Mouse (Mus musculus) left cerebral cortex, postnatal 10 days (tissue): ENCODE measurements at regions not wholly inside any gene's neighbourhood (a gene's known extent, or its start where the extent isn't known, plus 50 kb on each side); places are given as distances from the start of the nearest gene placed in this dataset.
A peak's percentile ranks its signal among the peaks of the same experiment; 100 is the strongest.

Experiments used
- DNase-seq, 2 experiments: peaks; one replicate each; pipeline ENCODE4 v3.0.0; 2021 to 2022; ENCODE audit warnings: low spot score in 2 of 2, mixed read lengths in 1 of 2; ENCODE audit errors: extremely low spot score in 1 of 2
- intact Hi-C: fragments of 180-260 bp; cut with DNase I; formaldehyde crosslinking; loops from one replicate; pipeline ENCODE4 v1.15.1; 2025

DNA sequence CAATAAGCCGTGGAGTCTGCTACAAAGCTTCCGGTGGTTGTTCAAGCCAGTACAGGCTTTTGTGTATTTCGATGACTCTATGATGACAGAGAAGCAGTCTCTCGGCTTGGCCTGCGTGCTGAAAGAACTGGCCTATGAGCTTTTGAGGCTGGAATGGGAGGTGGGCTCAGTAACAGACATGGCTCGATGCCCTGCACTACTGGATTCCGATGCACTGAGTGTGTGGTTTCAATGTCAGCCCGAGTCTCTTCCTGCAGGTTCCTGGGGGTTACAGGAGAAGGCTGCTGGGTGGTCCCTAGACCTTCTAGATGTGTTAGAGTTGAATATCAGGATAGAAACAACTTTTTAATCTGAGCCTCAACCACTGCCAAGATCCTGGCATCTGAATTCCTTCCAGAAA lies 53.2 kb downstream of the Gm815 start:
- DNase-seq: no peak
- intact Hi-C loops: no loop called here

DNA sequence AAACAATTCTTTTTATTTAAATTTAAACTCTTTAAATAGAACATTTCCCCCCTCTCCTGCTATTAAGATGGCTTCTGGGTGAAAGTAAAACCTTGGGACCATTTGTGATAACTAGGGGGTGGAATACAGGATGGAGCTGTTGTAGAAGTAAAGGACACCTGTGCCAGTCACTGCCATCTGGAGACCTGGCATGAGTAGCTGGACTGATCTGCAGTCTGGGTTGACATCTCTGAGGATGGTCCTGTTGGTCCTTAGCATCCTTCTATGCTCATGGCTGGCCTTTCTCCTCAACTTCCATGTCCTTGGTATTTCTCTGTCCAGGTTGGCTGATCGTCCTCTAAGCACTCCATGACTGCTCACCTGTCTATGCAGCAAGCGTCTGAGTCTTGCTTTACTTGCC lies 58.3 kb downstream of the Gm815 start:
- intact Hi-C loops: no loop called here
- DNase-seq: no peak

DNA sequence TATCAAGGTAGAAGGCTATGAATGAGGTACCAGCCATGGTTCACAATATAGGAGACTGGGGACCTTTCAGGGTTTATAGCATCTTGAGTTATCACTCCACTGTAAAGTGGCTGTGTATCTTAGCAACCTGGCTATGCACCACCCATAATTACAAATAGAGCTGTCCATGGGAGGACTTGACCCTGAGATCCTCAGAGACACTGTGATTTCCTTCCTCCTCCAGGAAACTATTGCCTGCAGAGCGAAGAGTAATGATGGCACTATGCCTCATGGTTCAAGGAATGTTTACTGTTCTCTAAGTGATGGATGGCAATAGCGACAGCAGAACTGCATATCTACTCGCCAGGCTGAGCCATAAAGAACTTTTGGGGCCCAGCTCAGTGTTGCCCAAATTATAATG lies 60.9 kb downstream of the Gm815 start:
- no peak for DNase-seq
- intact Hi-C loops: no loop called here

DNA sequence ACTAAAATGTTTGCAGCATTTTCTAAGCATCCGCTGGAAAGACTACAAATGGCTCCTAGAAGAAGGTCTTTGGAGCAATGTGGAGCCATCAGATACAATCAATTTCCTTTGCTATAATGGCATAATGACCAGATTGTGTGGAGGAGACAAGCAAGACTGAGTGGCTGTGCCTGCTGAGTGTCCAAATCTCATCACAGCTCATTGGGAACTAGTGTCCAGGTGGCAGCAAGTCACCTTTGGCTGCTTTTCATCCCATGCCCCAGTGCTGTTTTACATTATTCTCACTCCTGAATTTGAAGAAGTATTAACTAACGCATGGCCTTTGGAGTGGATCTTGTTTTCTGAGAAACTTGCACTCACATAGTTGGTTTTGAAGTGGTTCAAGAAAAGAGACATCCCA lies 62.8 kb downstream of the Gm815 start:
- DNase-seq: no peak
- intact Hi-C loops: no loop called here

DNA sequence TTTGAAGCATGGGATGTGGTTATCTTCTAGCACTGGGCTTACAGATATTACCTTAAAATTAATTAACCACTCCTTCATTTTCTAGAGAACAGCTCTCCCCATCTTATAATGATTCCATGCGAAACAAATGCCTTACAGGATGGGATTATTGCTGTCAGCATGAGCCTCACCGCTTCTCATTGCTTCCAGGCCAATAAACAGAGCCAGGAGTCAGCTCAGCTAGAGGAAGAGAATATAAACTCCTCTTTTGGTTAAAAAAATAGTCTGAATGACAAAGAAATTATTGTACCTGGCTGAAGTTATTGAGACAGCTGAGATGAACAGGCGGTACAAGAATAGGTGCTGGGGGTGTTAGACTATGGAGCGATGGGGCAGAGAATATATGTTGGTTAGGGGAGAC lies 63.5 kb downstream of the Gm815 start:
- intact Hi-C loops: no loop called here

DNA sequence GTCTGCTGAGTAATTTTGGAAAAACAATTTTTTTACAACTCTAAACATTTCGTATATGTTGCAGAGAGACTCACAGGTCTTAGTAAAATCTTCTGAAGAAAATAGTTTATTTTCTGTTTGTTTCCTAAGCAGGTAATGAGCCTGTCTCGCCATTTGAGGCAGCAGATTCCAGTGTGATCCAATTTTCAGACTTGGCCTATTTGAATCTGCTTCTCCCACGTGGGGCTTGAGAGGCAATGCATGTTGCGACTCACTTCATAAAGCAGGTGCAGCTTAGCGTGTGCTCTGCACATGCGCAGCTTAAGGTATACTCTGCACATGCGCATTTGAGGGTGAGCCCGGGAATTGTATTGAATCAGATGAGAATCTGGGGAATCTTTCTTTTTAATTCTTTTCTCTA lies 67.7 kb downstream of the Gm815 start:
- no peak for DNase-seq
- intact Hi-C loops: no loop called here

More for the DNA sequence above, 63.5 kb downstream of the Gm815 start:
- DNase-seq: no peak

DNA sequence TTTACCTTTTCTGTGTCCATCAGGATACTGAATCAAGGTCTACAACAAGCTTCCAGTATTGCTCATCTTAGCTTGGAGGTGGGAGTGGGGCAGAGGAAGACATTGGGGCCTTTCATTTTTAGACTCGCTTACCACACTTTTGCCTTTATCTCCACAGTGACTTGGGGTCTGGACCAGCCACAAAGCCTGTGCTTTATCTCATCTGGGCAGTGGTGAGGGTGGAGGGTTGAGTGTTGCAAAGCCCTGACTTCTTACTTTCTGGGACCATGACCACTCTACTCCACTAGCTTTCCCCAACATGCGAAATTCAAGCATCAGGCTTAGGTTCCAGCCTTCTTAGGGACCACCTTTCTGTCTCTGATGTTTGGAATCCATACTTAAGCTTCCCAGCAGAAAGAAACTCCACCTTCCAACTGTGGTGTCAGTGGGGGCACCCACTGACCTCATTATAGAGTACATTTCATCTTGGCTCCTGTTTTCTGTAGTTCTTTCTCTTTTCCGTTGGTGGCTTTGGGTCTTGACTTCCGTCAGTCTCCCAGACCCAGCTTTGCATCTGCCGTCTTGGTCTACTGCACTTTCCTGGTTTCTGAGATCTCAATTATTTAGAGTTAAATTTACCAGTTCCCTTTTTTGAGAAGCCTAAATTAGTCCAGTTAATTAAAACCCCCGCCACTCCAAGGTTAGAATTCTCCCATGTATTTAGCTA lies 80.5 kb downstream of the Gm815 start:
- intact Hi-C loops: no loop called here
- DNase-seq: no peak

DNA sequence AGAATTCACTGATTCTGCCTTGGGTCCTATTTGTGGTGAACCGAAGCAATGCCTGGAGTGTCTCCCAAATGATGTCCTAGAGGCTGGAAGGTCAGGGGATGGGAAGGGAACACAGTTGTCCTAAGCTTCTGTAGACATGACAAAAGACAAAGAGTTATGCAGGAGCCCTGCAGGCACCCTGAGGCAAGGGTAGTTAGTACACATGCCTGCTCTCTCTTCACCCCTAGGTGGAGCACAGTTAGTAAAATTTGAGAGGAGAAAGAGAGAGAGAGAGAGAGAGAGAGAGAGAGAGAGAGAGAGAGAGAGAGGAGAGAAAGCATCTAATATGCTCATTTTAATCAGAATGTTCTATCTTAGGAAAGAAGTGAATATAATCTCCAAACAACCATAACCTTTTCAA lies 87.4 kb downstream of the Gm815 start:
- intact Hi-C loops: loop anchor here (10.0 kb wide), 3 partner anchors 152 to 452 kb away; partner anchors contain the start of genes Pum3 and Vldlr
- DNase-seq: peak in 1 of 2 experiments; percentile 24

DNA sequence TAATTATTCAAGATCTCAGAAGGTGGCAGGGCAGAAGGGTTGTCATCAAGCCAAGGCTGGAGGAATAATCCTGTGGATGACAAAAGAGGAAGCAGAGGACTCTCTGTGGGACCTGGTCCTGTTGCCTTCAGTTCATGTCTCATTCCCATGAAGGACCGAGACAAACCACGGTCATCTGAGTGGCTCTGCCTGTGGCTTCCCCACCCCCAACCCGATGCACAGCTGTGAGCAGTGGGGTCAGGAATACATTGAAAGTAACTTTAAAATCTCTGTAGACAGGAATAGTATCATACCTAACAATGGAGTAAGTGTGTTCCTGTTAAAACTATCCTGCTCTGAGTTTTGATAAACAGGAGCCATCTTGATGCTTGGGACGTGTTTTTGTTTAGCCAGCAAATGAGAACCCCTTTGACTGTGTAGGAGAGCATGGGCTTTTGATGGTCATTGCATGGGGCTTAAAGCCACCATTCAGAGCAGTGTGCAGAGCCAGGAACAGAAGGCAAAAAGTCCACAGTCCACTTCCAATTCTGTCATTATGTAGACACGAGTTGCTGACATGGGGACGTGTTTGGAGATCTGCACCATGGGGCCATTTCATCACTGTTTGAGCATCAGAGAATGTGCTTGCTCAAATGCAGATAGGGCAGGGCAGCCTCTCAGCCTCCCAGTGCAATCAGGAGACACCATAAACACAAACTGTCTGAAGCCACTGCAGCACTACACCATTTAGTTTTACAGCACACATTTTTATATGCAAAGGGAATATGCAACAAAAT lies 88.3 kb downstream of the Gm815 start:
- DNase-seq: no peak
- intact Hi-C loops: loop anchor here (10.0 kb wide), 3 partner anchors 151 to 451 kb away; partner anchors contain the start of genes Pum3 and Vldlr

DNA sequence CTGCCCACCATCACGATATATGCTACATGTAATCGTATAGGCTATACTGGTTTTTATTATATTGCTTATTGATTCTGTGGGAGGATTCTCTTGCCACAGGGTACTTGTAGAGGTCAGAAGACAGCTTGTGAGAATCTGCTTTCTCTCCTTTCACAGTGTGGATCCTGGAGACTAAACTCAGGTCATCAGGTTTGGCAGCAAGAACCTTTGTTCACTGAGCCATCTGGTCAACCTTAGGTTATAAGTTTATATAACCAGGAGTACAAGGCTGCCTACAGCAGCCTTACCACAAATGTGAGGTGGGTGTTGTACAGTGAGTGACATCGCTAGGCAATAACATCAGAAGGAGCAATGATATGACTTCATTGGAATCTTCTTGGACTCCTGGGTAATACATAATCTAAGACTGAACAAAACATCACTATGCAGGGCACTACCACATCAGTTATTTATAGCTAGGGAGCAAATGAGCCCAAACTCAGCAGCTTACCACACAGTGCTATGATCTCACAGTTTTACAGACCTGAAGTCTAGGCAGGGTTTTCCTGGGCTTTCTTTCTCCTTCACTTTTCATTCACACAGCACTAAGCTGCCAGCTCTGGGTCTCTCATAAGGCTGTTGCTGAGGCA lies 89.0 kb downstream of the Gm815 start:
- intact Hi-C loops: loop anchor here (10.0 kb wide), 3 partner anchors 150 to 450 kb away; partner anchors contain the start of genes Pum3 and Vldlr
- no peak for DNase-seq

DNA sequence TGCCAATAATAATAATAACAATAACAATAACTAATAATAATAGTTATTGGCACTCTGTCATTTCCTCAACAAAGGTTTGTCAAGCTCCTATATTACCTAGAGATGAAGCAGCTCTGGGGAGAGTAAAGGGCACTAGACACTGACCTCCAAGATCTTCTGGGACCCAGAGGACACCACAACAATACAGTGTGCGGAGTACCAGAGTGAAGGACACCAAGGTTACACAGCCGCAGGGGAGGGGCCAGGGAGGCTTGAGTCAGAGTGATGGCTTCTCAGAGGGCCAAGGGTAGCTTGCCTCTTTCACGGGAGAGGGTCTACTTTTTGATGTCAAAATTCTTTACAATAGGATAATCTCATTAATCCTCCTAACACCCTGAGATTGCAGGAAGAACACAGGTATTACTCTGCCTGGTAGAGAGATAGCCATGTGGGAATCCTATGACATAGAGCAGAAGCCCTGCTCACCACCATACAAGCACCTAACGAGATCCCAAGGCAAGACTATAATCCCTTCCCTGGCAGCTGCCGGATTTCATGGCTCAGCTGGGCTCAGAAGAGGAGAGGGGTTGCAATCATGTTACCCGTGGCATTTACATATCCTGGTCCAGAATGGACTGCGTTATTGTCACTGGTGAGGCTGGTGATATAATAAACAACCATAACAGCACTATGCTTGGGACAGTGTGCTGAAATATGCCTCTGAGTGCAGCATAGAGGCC lies 91.1 kb downstream of the Gm815 start:
- DNase-seq: no peak
- intact Hi-C loops: loop anchor here (10.0 kb wide), 3 partner anchors 148 to 448 kb away; partner anchors contain the start of genes Pum3 and Vldlr

DNA sequence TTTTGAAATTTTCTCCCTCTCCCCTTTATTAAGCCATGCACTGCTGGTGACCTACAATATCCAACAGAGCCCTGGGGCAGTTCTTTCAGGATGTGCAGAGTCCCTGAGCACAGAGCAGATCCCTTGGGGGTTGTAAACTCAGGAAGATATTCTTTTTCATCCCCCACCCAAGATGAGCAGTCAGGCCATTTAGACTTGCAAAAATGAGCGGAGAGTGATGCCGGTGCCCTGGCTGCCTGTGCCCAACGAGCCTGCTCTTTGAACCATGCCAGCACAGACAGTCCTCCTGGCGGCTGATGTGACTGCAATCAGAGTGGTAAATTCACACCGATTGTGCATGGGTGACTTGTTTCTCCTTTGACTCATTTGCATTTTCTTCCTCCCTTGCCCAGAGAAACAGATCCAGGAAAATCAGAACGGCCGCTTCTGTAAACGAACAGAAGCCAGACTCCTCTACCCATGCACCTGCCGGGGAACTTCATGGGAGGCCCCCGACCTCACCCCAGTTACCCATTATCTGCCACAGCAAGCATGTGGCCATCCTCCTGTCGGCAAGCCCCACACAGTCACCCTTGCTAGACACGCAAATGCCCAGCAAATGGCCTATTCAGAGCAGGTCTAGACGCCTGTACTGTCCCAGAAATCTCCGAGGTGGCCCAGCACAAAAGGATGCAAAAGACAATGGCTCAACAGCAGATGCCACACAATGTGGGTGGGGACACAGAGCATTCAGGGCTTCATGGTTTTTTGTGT lies 92.4 kb downstream of the Gm815 start:
- no peak for DNase-seq
- intact Hi-C loops: loop anchor here (10.0 kb wide), 3 partner anchors 147 to 447 kb away; partner anchors contain the start of genes Pum3 and Vldlr

DNA sequence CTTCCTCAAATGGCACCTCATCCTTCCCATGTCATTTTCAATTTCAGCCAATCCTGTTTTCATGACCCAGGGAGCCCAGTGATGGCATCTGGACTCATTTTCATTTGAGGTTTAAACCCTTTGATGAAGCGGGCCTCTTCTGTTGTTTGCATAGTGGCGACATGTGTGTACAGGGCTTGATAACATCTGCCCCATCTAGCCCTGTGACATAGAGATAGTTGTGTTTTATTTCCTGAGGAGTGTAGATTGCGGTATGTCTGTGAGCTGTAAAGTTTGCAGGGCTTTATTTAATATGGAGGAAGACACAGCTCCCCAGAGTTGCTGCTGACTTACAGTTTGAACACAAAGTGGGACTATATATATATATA lies 92.9 kb downstream of the Gm815 start:
- intact Hi-C loops: loop anchor here (10.0 kb wide), 3 partner anchors 146 to 446 kb away; partner anchors contain the start of genes Pum3 and Vldlr
- DNase-seq: no peak

DNA sequence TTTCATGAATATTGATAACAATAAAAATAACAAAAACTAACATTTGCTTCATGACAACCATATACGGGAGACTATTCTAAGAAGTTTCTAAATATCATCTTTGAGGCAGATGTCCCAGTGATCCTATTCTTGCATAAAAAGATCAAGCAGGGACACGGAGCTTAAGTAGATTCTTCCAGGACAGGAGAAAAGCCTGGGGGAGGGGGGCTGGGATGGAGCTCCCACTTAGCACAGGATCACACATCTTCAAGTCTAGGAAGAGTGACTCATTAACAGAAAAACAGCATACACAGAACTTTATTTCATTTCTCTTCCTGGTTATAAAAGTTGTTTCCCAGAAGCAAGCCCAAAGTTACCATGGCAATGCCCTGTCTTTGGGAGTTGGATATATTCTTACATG lies 93.6 kb downstream of the Gm815 start:
- no peak for DNase-seq
- intact Hi-C loops: loop anchor here (10.0 kb wide), 3 partner anchors 145 to 445 kb away; partner anchors contain the start of genes Pum3 and Vldlr

DNA sequence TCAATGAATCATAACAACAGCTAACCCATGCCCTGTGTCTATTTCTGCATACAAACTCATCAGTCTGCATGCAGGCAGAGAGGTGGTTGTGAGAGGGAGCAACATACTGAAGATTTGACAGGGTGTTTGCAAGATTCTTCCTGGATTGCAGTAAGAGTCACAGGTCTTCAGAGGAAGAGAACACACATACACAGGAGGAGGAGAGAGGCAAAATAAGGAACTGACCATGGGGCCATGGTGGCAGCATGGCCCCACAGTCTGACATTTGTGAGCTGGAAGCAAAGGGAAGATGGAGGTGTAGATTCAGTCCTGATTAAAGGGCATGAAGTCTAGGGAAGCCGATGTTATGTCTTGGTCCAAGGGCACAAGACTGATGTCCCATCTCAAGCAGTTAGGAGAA lies 101.0 kb downstream of the Gm815 start:
- intact Hi-C loops: loop anchor here (10.0 kb wide), 1 partner anchor 252 kb away; no protein-coding TSS in a partner anchor
- DNase-seq: no peak

DNA sequence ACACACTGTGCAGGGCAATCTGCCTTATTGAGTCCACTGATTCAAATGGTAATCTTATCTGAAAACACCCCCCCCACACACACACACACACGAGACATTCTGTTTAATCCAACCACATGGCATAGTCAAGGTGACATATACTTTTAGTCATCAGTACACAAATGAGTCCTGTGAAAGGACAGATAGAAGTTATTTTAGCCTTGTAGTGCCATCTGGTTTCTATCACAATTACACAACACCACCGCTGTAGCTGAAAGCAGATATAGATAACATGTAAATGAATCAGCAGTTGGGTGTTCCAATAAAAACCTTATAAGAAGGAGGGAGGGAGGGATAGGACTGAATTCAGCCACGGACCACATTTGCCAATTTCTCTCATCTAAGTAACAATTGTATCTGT lies 101.5 kb downstream of the Gm815 start:
- intact Hi-C loops: loop anchor here (10.0 kb wide), 1 partner anchor 252 kb away; no protein-coding TSS in a partner anchor
- DNase-seq: no peak

DNA sequence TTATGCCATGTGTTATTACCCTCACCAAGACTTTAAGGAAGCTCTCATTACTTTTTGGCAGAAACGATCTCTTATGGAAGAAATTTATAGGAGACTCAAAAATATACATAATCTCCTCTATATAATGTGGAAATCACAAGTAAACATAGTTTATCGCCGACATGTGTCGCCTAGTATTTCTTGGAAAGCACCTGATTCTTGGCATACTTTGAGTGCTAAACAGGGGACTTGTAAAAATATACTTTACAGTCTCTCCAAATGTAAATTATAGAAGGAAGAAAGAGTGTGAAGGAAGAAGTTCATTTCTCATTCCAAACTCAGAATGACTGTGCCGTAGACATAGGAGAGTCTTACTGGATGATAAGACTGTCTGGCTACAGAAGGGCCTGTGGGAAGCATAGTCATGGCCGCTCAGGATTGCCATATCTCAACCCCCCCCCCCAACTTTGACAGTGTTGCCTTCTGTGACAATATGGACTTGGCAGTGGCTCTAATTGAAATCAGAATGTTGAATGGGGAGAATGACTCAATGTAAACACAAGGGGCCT lies 102.3 kb downstream of the Gm815 start:
- intact Hi-C loops: loop anchor here (10.0 kb wide), 1 partner anchor 253 kb away; no protein-coding TSS in a partner anchor

More for the DNA sequence above, 102.3 kb downstream of the Gm815 start:
- no peak for DNase-seq
